7 mouse cellular contexts compared by ENCODE assay signal in genomic region chr4:133369553-133370297, GRCm38 (mm10). TPM values are rescaled to one million over a fixed set of nuclear protein-coding genes. Genes with fewer than 3 reads are reported as not detected.
DNase-seq lines count a peak whose midpoint lies in the region; ATAC-seq lines count a peak whose summit lies in the region.

Slc9a1 (plus strand) TSS chr4:133369706.

- H3K27ac ChIP-seq in intestine, embryonic 15.5 days, result peak within 1 kb of the TSS; percentile 89
- H3K27ac ChIP-seq in midbrain, embryonic 10.5 days (replicated peaks), result peak within 1 kb of the TSS; percentile 94

- H3K36me3 ChIP-seq in intestine, embryonic 15.5 days, result no peaks in the 10 kb centered on the region
- H3K36me3 ChIP-seq in midbrain, embryonic 10.5 days, result peaks cover 2% of the 10 kb centered on the region

- H3K4me3 ChIP-seq in intestine, embryonic 15.5 days (replicated peaks), result peak within 1 kb of the TSS; percentile 91
- H3K4me3 ChIP-seq in midbrain, embryonic 10.5 days, result peak within 1 kb of the TSS; percentile 94

- intact Hi-C loops in gastrocnemius, postnatal 36 days (cut with DNase I), result loop anchor here (2.0 kb wide), 1 partner anchor 53 kb away; no protein-coding TSS in a partner anchor
- intact Hi-C loops in left cerebral cortex, postnatal 25 days (cut with DNase I), result no loop called here

- H3K9me3 ChIP-seq in intestine, embryonic 15.5 days, result no peaks in the 10 kb centered on the region
- no peaks in the 10 kb centered on the region for H3K9me3 ChIP-seq in midbrain, embryonic 10.5 days (replicated peaks)

- under 1% methylated on average over 40 of the region's 40 CpGs for WGBS in intestine, embryonic 15.5 days
- WGBS in midbrain, embryonic 10.5 days, result 1% methylated on average over 40 of the region's 40 CpGs

- peak within 1 kb of the TSS; percentile 90 for H3K9ac ChIP-seq in intestine, embryonic 15.5 days

- peaks cover 37% of the 10 kb centered on the region for H3K4me1 ChIP-seq in intestine, embryonic 15.5 days (replicated peaks)
- H3K4me1 ChIP-seq in midbrain, embryonic 10.5 days, result peaks cover 43% of the 10 kb centered on the region

- no peaks in the 10 kb centered on the region for H3K27me3 ChIP-seq in intestine, embryonic 15.5 days (replicated peaks)
- H3K27me3 ChIP-seq in midbrain, embryonic 10.5 days (ENCODE audit: low read depth, poor library complexity, severe bottlenecking), result no peaks in the 10 kb centered on the region

- peak; percentile 96 to 97 for DNase-seq in adrenal gland, adult 18-20 months (ENCODE audit: low spot score in 2 of 2)
- peak; percentile 93 for DNase-seq in embryo, embryonic 11 days
- DNase-seq in gastrocnemius, postnatal 36 days, result peak; percentile 90 to 96
- DNase-seq in left cerebral cortex, postnatal 25 days (ENCODE audit: low spot score in 2 of 2), result peak; percentile 93 to 97
- DNase-seq in midbrain, embryonic 10.5 days (ENCODE audit: low spot score), result peak; percentile 90
- DNase-seq in right cerebral cortex, postnatal 4 days, result peak; percentile 94

- peak; percentile 95 for ATAC-seq in intestine, embryonic 15.5 days

- peak within 1 kb of the TSS; percentile 75 for H3K4me2 ChIP-seq in intestine, embryonic 15.5 days (replicated peaks)

RNA-seq across cellular contexts. Expression of gene Slc9a1, which starts in this region (rescaled TPM):
- total RNA-seq in adrenal gland, adult 18-20 months (2021), result 10 to 100 TPM; 44.5 to 55.0 TPM
- 1 to 10 TPM; 8.3 to 9.8 TPM for total RNA-seq in gastrocnemius, postnatal 36 days (2021)
- polyA plus RNA-seq in intestine, embryonic 15.5 days (2015; fragmentation: Nextera tagmentation; extraction: Ambion mirVana), result 8.5 and 9.3 TPM in 2 replicates
- total RNA-seq in left cerebral cortex, postnatal 25 days (2021), result 10 to 100 TPM; 46.0 to 51.9 TPM
- 8.3 and 8.6 TPM in 2 replicates for polyA plus RNA-seq in midbrain, embryonic 10.5 days (2016; fragmentation: Nextera tagmentation; extraction: Ambion mirVana)

Comparison
In these comparisons a context has a peak if more than half of its experiments do, and no peak if none do; other contexts are left out.
1. Peak in every context shown above with its lines: DNase-seq, ATAC-seq, H3K4me3 ChIP-seq and H3K27ac ChIP-seq.
2. RNA of gene Slc9a1 (total RNA-seq): 44.5 to 55.0 TPM in adrenal gland, adult 18-20 months and 46.0 to 51.9 TPM in left cerebral cortex, postnatal 25 days; 8.3 to 9.8 TPM in gastrocnemius, postnatal 36 days; every median in the first group is over 4 times any median in the second.